ENCODE assay signal across 8 mouse cellular contexts in genomic region chr12:77599391-77599790, GRCm38 (mm10).
DNase-seq lines count a peak whose midpoint lies in the region.
"Had no signal": no experiment of that assay in that cellular context is flagged by ENCODE, and none has a peak within 500 bp of the region (broad histone marks: within the 10 kb centered on the region; RNA-seq: fewer than 3 reads in every experiment).

No protein-coding gene starts in this region.

- DNase-seq in layer of hippocampus, adult 11-12 months (ENCODE audit: low spot score): peak; percentile 39
- DNase-seq in layer of hippocampus, postnatal 25 days (ENCODE audit: extremely low spot score in 1 of 2, low spot score in 1 of 2): no peak
- peak; percentile 76 for DNase-seq in cerebellum, adult 11 months
- DNase-seq in cerebellum, postnatal 10 days: peak; percentile 78 to 81
- DNase-seq in kidney, postnatal 14 days: peak; percentile 58
- no peak for DNase-seq in frontal cortex, adult 2 months (ENCODE audit: extremely low spot score in 1 of 2, low spot score in 1 of 2)
- DNase-seq in heart, adult 18-20 months: no peak
- DNase-seq: thymus, postnatal 25 days had no signal

Comparison
In these comparisons a context has a peak if more than half of its experiments do, and no peak if none do; other contexts are left out.
1. DNase-seq: peak in layer of hippocampus, adult 11-12 months (single experiment), cerebellum, adult 11 months (single experiment), cerebellum, postnatal 10 days (2 of 2) and kidney, postnatal 14 days (single experiment); none in layer of hippocampus, postnatal 25 days (0 of 2), frontal cortex, adult 2 months (0 of 2) and heart, adult 18-20 months (0 of 2).